Mouse (Mus musculus): ENCODE results near the gene Pank3. TPM values are rescaled to one million over a fixed set of nuclear protein-coding genes. Genes with fewer than 3 reads are reported as not detected.

Gene Pank3
- 10 to 100 TPM; 33.6 to 36.1 TPM for total RNA-seq (2021)
- long read RNA-seq, experiment 1, full-length matches to known transcripts, result 16 of 17 reads
- long read RNA-seq, experiment 1, partial matches to known transcripts, result 1 of 17 reads
- long read RNA-seq, experiment 1, other reads (novel, unspliced or antisense), result 0 of 17 reads
- long read RNA-seq, experiment 2, full-length matches to known transcripts, result 8 of 11 reads
- long read RNA-seq, experiment 2, partial matches to known transcripts, result 1 of 11 reads
- long read RNA-seq, experiment 2, other reads (novel, unspliced or antisense), result 2 of 11 reads

DNA sequence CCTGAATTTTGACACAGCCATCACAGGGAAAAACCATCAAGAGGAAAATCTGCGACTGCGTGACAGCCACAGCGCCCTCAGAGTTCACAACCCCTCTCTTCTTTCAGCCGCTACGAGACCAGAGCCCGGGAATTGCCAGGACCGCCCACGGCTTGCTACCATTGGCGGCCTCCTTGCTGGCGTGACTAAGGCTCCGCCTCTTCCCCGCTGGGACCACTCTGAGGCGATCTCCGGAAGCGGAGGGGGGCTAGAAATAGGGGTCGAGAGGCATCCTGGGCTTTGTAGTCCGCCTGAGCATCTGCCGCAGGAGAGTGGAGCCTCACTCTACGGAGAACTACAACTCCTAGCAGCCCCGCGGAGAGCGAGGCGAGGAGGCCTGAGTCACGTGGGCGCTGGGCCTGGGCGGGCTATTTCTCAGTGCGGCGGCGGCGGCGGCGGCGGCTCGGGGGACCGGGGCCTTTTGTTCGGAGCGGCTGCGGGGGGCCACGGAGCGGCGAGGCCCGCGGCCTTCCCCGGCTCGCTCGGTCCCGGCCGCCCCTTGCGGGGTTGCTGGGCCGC is at the start of gene Pank3:
Pank3 (plus strand) TSS at position 297 of the 558 bp plus-strand sequence.
- intact Hi-C loops (cut with DNase I), result loop anchor here (5.0 kb wide), 1 partner anchor 63 kb away; the partner anchor contains the start of gene Rars
- H3K27ac ChIP-seq, result peak within 1 kb of the TSS; percentile 96
- H3K4me3 ChIP-seq, result peak within 1 kb of the TSS; percentile 98
- DNase-seq (ENCODE audit: extremely low spot score in 1 of 2, low spot score in 2 of 2), result peak; percentile 95 to 97
- TF ChIP-seq CTCF (IDR thresholded peaks at IDR 0.05), result no peak

DNA sequence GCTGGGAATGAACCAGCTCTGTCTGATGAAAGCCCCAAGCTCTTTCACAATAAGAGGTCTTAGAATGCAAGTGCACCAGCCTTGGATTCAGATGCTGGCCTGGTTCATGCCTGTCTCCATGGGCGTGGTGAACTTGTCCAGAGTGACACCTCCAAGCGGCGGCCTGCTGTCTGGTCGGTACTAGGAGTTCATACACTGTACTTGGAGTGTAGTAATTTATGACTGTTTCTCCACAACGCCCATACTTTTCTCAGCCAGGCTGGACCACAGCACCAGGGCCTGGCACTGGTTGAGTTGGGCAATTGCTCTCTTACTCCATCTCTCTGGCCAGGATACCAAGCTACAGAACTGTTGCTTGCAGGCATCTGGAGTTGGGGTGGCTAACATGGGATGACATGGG is 45.4 kb upstream of the Pank3 start:
- intact Hi-C loops (cut with DNase I), result no loop called here
- Histone ChIP-seq H3K4me3 (no peak overlapping the region), H3K27ac (no peak overlapping the region)
- TF ChIP-seq CTCF (IDR thresholded peaks at IDR 0.05), result no peak
- no peak for DNase-seq (ENCODE audit: extremely low spot score in 1 of 2, low spot score in 2 of 2)

- no peak overlapping the region for H3K27ac ChIP-seq
- DNase-seq (ENCODE audit: extremely low spot score in 1 of 2, low spot score in 2 of 2), result no peak
- TF ChIP-seq CTCF (IDR thresholded peaks at IDR 0.05), result no peak
- intact Hi-C loops (cut with DNase I), result no loop called here
- H3K4me3 ChIP-seq, result no peak overlapping the region
Measured at GRCm38 (mm10) chr11:35726341-35726846, 42.9 kb upstream of the Pank3 start.

- DNase-seq (ENCODE audit: extremely low spot score in 1 of 2, low spot score in 2 of 2), result no peak
- no peak overlapping the region for H3K4me3 ChIP-seq
- TF ChIP-seq CTCF (IDR thresholded peaks at IDR 0.05), result no peak; the same call in 1 of the 2 replicates
- H3K27ac ChIP-seq, result no peak overlapping the region
- intact Hi-C loops (cut with DNase I), result no loop called here
Measured at GRCm38 (mm10) chr11:35728200-35728599, 41.1 kb upstream of the Pank3 start.

DNA sequence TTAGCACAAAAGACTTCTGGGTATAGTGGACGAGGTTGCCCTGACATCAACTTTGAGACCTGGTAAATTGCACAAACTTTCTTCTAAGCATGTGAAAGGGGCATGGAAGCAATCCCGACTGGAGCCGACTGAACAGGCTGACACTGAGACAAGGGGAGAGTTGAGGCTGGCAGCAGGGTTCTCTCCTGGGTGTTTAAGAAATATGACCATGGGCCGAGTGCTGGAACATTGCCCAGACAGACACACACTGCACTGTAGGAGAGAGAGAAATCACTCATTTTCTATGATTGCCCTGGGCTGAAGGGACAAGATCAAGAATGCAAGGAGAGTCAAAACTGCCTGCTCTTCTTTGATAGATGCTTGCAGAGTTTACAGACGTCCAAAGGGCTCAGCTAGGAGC is 40.1 kb upstream of the Pank3 start:
- DNase-seq (ENCODE audit: extremely low spot score in 1 of 2, low spot score in 2 of 2), result no peak

GRCm38 (mm10) chr11:35732366-35732765 is 36.9 kb upstream of the Pank3 start:
- no peak for DNase-seq (ENCODE audit: extremely low spot score in 1 of 2, low spot score in 2 of 2)
- intact Hi-C loops (cut with DNase I), result no loop called here
- TF ChIP-seq CTCF (IDR thresholded peaks at IDR 0.05), result no peak
- Histone ChIP-seq H3K27ac (no peak overlapping the region), H3K4me3 (no peak overlapping the region)

More for the DNA sequence above, 40.1 kb upstream of the Pank3 start:
- Histone ChIP-seq H3K27ac (no peak overlapping the region), H3K4me3 (no peak overlapping the region)
- TF ChIP-seq CTCF (IDR thresholded peaks at IDR 0.05), result no peak
- intact Hi-C loops (cut with DNase I), result no loop called here

- H3K4me3 ChIP-seq, result no peak overlapping the region
- TF ChIP-seq CTCF (IDR thresholded peaks at IDR 0.05), result no peak; the same call in 1 of the 2 replicates
- no peak for DNase-seq (ENCODE audit: extremely low spot score in 1 of 2, low spot score in 2 of 2)
- intact Hi-C loops (cut with DNase I), result no loop called here
- no peak overlapping the region for H3K27ac ChIP-seq
Measured at GRCm38 (mm10) chr11:35736817-35737216, 32.5 kb upstream of the Pank3 start.

DNA sequence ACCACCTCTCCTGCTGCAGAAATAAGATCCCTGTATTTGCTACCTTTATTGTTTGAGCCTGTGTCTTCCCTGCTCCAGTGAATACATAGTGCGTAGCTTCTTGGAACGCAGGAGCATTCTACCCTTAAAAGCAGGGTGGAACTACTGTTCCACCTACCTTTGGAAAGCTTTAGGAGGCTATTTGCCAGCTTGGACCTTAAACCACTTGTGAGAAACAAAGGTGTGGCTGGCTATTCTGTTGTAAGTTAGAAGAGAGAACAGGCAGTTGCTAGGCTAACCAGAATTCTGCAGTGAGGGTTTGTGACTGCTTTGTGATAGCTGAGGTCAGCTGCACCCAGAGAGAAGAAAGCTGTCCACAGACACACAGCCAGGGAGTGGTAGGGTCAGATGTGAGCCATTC is 32.0 kb upstream of the Pank3 start:
- DNase-seq (ENCODE audit: extremely low spot score in 1 of 2, low spot score in 2 of 2), result no peak
- TF ChIP-seq CTCF (IDR thresholded peaks at IDR 0.05), result no peak
- intact Hi-C loops (cut with DNase I), result no loop called here
- no peak overlapping the region for H3K27ac ChIP-seq
- no peak overlapping the region for H3K4me3 ChIP-seq

GRCm38 (mm10) chr11:35738102-35738501 is 31.2 kb upstream of the Pank3 start:
- Histone ChIP-seq H3K4me3 (no peak overlapping the region), H3K27ac (no peak overlapping the region)
- no peak for TF ChIP-seq CTCF (IDR thresholded peaks at IDR 0.05)
- no peak for DNase-seq (ENCODE audit: extremely low spot score in 1 of 2, low spot score in 2 of 2)
- intact Hi-C loops (cut with DNase I), result no loop called here

DNA sequence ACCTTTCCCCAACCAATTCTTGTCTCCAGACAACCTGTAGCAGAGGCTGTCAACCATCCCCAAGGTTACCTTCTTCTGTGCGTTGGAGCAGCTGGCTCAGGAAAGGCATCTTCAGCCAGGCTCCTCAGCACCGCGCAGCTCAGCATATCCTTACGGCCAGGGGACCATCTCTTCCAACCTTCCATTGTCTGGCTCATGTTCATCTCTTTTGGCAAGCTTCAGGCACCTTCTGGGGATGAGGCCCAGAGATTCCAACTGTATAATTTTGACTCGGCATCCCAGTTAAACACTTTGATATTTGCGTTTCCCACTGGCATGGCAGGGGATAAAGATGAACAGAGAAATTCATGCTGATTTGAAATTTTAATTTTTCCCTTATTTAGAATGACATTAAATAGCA is 25.7 kb upstream of the Pank3 start:
- intact Hi-C loops (cut with DNase I), result no loop called here
- TF ChIP-seq CTCF (IDR thresholded peaks at IDR 0.05), result no peak
- no peak for DNase-seq (ENCODE audit: extremely low spot score in 1 of 2, low spot score in 2 of 2)
- Histone ChIP-seq H3K27ac (no peak overlapping the region), H3K4me3 (no peak overlapping the region)

- no peak for TF ChIP-seq CTCF (IDR thresholded peaks at IDR 0.05)
- no peak for DNase-seq (ENCODE audit: extremely low spot score in 1 of 2, low spot score in 2 of 2)
- Histone ChIP-seq H3K4me3 (no peak overlapping the region), H3K27ac (no peak overlapping the region)
- intact Hi-C loops (cut with DNase I), result no loop called here
Measured at GRCm38 (mm10) chr11:35744571-35744970, 24.7 kb upstream of the Pank3 start.

GRCm38 (mm10) chr11:35750578-35750977 is 18.7 kb upstream of the Pank3 start:
- no peak for TF ChIP-seq CTCF (IDR thresholded peaks at IDR 0.05)
- no peak for DNase-seq (ENCODE audit: extremely low spot score in 1 of 2, low spot score in 2 of 2)
- Histone ChIP-seq H3K4me3 (no peak overlapping the region), H3K27ac (no peak overlapping the region)
- intact Hi-C loops (cut with DNase I), result no loop called here

All from left cerebral cortex, adult 2 months (tissue).